Mouse (Mus musculus) cortical plate, adult 2 months (tissue): ENCODE measurements around the gene Acot13.

Experiments used
- CTCF ChIP-seq: fragments of 200-500 bp; IDR thresholded peaks from 2 replicates; pipeline ENCODE4 v1.5.1; 2011; ENCODE audit warnings: mild to moderate bottlenecking, control low read depth, low read length; ENCODE audit not compliant: insufficient read depth; ENCODE audit errors: extremely low read depth
- POLR2A ChIP-seq: fragments of 200-500 bp; IDR thresholded peaks from 2 replicates; pipeline ENCODE4 v1.6.1; 2011; ENCODE audit warnings: mild to moderate bottlenecking, low read length, control low read depth; ENCODE audit not compliant: insufficient read depth; ENCODE audit errors: extremely low read depth

DNA sequence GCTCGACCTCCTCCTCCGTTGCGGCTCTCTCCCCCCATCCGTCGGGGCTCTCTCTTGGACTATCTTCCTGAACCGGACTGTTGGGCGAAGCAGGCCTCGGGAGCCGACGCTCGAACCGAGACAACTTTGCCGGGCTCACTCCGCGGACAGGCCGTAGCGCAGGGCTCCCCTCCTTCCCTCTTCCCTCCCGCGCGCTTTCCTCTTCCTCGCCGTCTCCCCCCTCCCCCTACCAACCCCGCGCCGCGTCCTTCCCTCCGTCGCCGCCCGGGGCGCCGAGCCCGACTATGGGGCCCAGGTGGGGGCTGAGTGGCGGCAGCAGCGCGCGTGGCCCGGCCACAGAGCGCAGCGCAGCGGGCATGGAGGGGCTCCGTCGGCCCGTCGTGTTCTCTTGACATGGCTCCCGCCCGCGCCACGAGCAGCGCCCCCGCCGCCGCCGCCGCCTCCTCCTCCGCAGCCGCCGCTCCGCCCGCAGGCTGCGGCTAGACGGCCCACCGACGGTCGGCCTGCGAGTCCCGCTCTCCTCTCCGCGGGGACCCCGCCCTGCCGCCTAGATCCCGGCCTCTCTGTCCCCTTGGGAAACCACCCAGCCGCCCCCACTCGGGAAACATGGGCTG lies 29.9 kb downstream of the Acot13 start, which contains the start of gene BC005537:
- TF ChIP-seq POLR2A: no peak
- no peak for TF ChIP-seq CTCF
